Mouse (Mus musculus): ENCODE data around the gene H2-Aa.

DNA sequence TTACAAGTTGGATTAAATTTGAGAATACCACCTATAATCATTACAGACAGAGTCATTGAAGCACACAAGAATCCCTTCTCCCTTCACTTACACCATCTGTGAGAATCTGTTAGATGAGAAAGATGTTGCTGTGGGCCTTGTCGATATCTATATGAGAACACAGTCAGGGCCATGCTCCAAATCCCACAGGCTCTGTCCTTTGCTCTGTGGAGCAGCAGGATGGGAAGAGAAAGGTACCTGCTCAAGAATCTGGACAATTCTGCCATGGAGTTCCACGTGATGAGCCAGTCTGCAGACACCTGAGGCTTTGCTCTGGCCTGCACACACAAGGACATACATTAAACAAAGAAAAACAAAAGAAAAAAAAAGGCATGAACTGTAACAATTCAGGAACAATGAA, 29.1 kb upstream of the H2-Aa start:
- TF ChIP-seq GATA1 (IDR thresholded peaks at IDR 0.05; ENCODE audit: low read length) = no peak
- no peak for TF ChIP-seq TAL1 (IDR thresholded peaks at IDR 0.05; ENCODE audit: low read length)

Measured in erythroblast, embryonic 14.5 days (primary cell).